Mouse (Mus musculus): Measurements from ENCODE around the gene Cmc2. TPM values are rescaled to one million over a fixed set of nuclear protein-coding genes. Genes with fewer than 3 reads are reported as not detected.

The Cmc2 gene
- polyA plus RNA-seq, 1 experiment, result 37.1 TPM

- no peak for TF ChIP-seq CEBPB (IDR thresholded peaks at IDR 0.05; ENCODE audit: insufficient read depth, poor library complexity, severe bottlenecking)
- no peak for TF ChIP-seq POLR2A (IDR thresholded peaks at IDR 0.05; ENCODE audit: insufficient read length, low read depth)
- TF ChIP-seq MAX (IDR thresholded peaks at IDR 0.05; ENCODE audit: low read depth), result no peak
- TF ChIP-seq TCF12 (IDR thresholded peaks at IDR 0.05; ENCODE audit: insufficient read depth, poor library complexity, severe bottlenecking), result no peak
- no peak for TF ChIP-seq MYOG (IDR thresholded peaks at IDR 0.05; ENCODE audit: control insufficient read depth in 1 of 3, insufficient read depth in 1 of 3, insufficient read length in 2 of 3, low read depth in 2 of 3)
- TF ChIP-seq TCF3 (IDR thresholded peaks at IDR 0.05; ENCODE audit: insufficient read length, low read depth), result no peak
- no peak for TF ChIP-seq SRF (IDR thresholded peaks at IDR 0.05; ENCODE audit: control insufficient read depth, insufficient read length, low read depth)
- TF ChIP-seq REST (IDR thresholded peaks at IDR 0.05; ENCODE audit: insufficient read depth, insufficient read length), result no peak
- no peak for TF ChIP-seq MYOD1 (IDR thresholded peaks at IDR 0.05; ENCODE audit: control insufficient read depth in 1 of 3, insufficient read length in 2 of 3, low read depth in 2 of 3)
- TF ChIP-seq USF1 (IDR thresholded peaks at IDR 0.05; ENCODE audit: low read depth), result no peak
- Histone ChIP-seq H3K27me3 (ENCODE audit: control insufficient read depth, insufficient read depth, insufficient read length) (no peaks in the 10 kb centered on the region), H3K4me3 (no peak overlapping the region)
These were observed 47.7 kb downstream of the Cmc2 start for GRCm38 (mm10) chr8:116873586-116873985.

GRCm38 (mm10) chr8:116872761-116873342 lies 48.4 kb downstream of the Cmc2 start:
- Histone ChIP-seq H3K27me3 (ENCODE audit: control insufficient read depth, insufficient read depth, insufficient read length) (no peaks in the 10 kb centered on the region), H3K36me3 (ENCODE audit: control insufficient read depth, insufficient read depth) (no peaks in the 10 kb centered on the region), H3K79me2 (ENCODE audit: control insufficient read depth, insufficient read depth) (no peaks in the 10 kb centered on the region), H3K4me3 (no peak overlapping the region), H3K4me2 (ENCODE audit: low read depth) (no peak overlapping the region), H3ac (ENCODE audit: control insufficient read depth, insufficient read length) (no peak overlapping the region)
- no peak for TF ChIP-seq POLR2AphosphoS2 (IDR thresholded peaks at IDR 0.05; ENCODE audit: insufficient read length, low read depth)
- TF ChIP-seq CEBPB (IDR thresholded peaks at IDR 0.05; ENCODE audit: insufficient read depth, poor library complexity, severe bottlenecking), result no peak

More at GRCm38 (mm10) chr8:116873586-116873985, 47.7 kb downstream of the Cmc2 start:
- no peaks in the 10 kb centered on the region for H3K79me2 ChIP-seq (ENCODE audit: control insufficient read depth, insufficient read depth)
- no peak overlapping the region for H3K4me2 ChIP-seq (ENCODE audit: low read depth)
- H3K36me3 ChIP-seq (ENCODE audit: control insufficient read depth, insufficient read depth), result no peaks in the 10 kb centered on the region
- no peak overlapping the region for H3ac ChIP-seq (ENCODE audit: control insufficient read depth, insufficient read length)

DNA sequence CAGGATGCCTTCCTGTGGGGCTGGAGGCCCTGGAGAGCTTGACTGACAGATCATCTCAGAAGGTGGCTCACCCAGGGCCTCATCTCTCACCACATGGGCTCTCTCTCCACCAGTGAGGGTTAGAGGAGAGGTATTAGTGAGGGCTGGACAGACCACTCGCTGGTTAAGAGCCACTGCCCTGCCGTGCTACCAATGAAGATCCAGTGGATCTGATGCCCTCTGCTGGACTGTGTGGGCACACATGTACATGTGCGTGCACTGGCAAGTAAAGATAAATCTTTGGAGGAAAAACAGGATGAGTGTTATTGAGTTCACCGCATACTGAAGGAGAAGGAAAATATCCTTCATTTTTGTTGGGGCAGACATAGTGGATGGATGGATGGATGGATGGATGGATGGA lies 52.6 kb downstream of the Cmc2 start:
- H3K79me2 ChIP-seq (ENCODE audit: control insufficient read depth, insufficient read depth), result no peaks in the 10 kb centered on the region
- peaks cover 5% of the 10 kb centered on the region for H3K27me3 ChIP-seq (ENCODE audit: control insufficient read depth, insufficient read depth, insufficient read length)
- no peak overlapping the region for H3K4me2 ChIP-seq (ENCODE audit: low read depth)
- no peaks in the 10 kb centered on the region for H3K36me3 ChIP-seq (ENCODE audit: control insufficient read depth, insufficient read depth)
- H3ac ChIP-seq (ENCODE audit: control insufficient read depth, insufficient read length), result no peak overlapping the region
- TF ChIP-seq USF1 (IDR thresholded peaks at IDR 0.05; ENCODE audit: low read depth), result no peak
- TF ChIP-seq TCF3 (IDR thresholded peaks at IDR 0.05; ENCODE audit: insufficient read length, low read depth), result no peak
- TF ChIP-seq MYOG (IDR thresholded peaks at IDR 0.05; ENCODE audit: control insufficient read depth in 1 of 3, insufficient read depth in 1 of 3, insufficient read length in 2 of 3, low read depth in 2 of 3), result no peak
- no peak for TF ChIP-seq E2F4 (IDR thresholded peaks at IDR 0.05; ENCODE audit: insufficient read depth)
- no peak for TF ChIP-seq REST (IDR thresholded peaks at IDR 0.05; ENCODE audit: insufficient read depth, insufficient read length)
- no peak for TF ChIP-seq POLR2A (IDR thresholded peaks at IDR 0.05; ENCODE audit: insufficient read length, low read depth)
- no peak for TF ChIP-seq TCF12 (IDR thresholded peaks at IDR 0.05; ENCODE audit: insufficient read depth, poor library complexity, severe bottlenecking)
- no peak for TF ChIP-seq MYOD1 (IDR thresholded peaks at IDR 0.05; ENCODE audit: control insufficient read depth in 1 of 3, insufficient read length in 2 of 3, low read depth in 2 of 3)
- no peak for TF ChIP-seq POLR2AphosphoS2 (IDR thresholded peaks at IDR 0.05; ENCODE audit: insufficient read length, low read depth)
- no peak for TF ChIP-seq SRF (IDR thresholded peaks at IDR 0.05; ENCODE audit: control insufficient read depth, insufficient read length, low read depth)
- TF ChIP-seq MAX (IDR thresholded peaks at IDR 0.05; ENCODE audit: low read depth), result no peak
- no peak for TF ChIP-seq CEBPB (IDR thresholded peaks at IDR 0.05; ENCODE audit: insufficient read depth, poor library complexity, severe bottlenecking)
- no peak overlapping the region for H3K4me3 ChIP-seq

DNA sequence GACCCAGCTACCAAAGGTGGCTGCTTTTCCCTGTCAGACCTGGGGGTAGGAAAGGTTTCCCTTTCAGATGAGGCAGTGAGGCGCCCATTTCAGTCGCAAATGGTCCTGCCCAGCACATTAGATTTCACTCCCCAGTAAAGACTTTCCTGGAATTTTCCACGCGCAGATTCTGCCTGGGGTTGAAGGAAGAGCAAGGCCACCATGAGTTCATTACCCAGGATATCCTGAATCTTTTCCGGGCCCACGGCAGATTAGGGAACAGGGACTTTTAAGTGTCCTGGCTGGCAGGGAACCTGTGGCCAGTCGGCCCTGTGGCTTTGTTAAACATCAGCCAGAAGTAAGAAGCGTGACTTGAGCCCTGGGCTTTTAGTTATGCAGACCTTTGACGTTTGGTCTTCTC lies 53.9 kb downstream of the Cmc2 start:
- Histone ChIP-seq H3K4me2 (ENCODE audit: low read depth) (no peak overlapping the region), H3ac (ENCODE audit: control insufficient read depth, insufficient read length) (no peak overlapping the region), H3K27me3 (ENCODE audit: control insufficient read depth, insufficient read depth, insufficient read length) (peaks cover 5% of the 10 kb centered on the region), H3K79me2 (ENCODE audit: control insufficient read depth, insufficient read depth) (no peaks in the 10 kb centered on the region), H3K36me3 (ENCODE audit: control insufficient read depth, insufficient read depth) (no peaks in the 10 kb centered on the region), H3K4me3 (no peak overlapping the region)
- no peak for TF ChIP-seq SRF (IDR thresholded peaks at IDR 0.05; ENCODE audit: control insufficient read depth, insufficient read length, low read depth)
- no peak for TF ChIP-seq TCF3 (IDR thresholded peaks at IDR 0.05; ENCODE audit: insufficient read length, low read depth)
- TF ChIP-seq REST (IDR thresholded peaks at IDR 0.05; ENCODE audit: insufficient read depth, insufficient read length), result no peak
- no peak for TF ChIP-seq CEBPB (IDR thresholded peaks at IDR 0.05; ENCODE audit: insufficient read depth, poor library complexity, severe bottlenecking)
- TF ChIP-seq MAX (IDR thresholded peaks at IDR 0.05; ENCODE audit: low read depth), result no peak

DNA sequence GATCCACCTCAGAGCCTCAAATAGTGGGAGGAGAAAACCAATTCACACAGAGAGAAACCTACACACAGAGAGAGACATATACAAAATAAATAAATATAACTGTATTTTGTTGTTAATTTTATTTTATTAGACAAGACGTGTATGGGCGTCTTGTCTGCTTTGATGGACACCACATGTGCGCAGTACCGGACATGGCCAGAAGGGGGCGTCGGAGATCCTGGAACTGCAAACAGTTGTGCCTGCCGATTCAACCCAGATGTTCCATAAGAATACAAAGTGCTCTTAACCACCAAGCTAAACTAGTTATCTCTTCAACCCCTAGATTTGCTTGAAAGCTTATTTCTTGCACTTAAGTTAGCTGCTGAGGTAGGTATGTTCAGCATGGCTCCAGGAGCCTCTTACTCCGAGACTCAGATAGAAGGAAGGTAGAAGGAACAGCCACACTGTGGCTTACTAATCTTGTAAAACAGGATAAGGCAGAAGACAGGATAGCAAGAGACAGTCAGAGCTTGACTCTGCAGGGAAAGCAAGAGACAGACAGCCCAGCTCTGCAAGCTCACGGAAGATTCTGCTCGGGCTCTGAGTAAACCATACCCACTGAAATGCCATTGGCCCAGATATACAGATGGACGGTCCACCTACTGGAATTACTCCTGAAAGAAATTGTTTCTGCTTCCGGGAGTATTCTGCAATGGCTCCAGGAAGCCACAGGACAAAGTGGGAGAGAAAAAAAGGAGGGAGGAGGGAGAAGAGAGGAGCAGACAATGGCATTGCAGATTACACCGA lies 54.9 kb downstream of the Cmc2 start:
- peaks cover 5% of the 10 kb centered on the region for H3K27me3 ChIP-seq (ENCODE audit: control insufficient read depth, insufficient read depth, insufficient read length)
- H3K4me2 ChIP-seq (ENCODE audit: low read depth), result no peak overlapping the region
- no peak overlapping the region for H3ac ChIP-seq (ENCODE audit: control insufficient read depth, insufficient read length)
- H3K36me3 ChIP-seq (ENCODE audit: control insufficient read depth, insufficient read depth), result no peaks in the 10 kb centered on the region
- no peaks in the 10 kb centered on the region for H3K79me2 ChIP-seq (ENCODE audit: control insufficient read depth, insufficient read depth)
- TF ChIP-seq MYOD1 (IDR thresholded peaks at IDR 0.05; ENCODE audit: control insufficient read depth in 1 of 3, insufficient read length in 2 of 3, low read depth in 2 of 3) (no peak), REST (IDR thresholded peaks at IDR 0.05; ENCODE audit: insufficient read depth, insufficient read length) (no peak)
- H3K4me3 ChIP-seq, result no peak overlapping the region
